Mouse (Mus musculus) hindbrain, embryonic 10.5 days (tissue): ENCODE measurements at regions not wholly inside any gene's neighbourhood (a gene's known extent, or its start where the extent isn't known, plus 50 kb on each side); places are given as distances from the start of the nearest gene placed in this dataset.
"Not testable (repeated sequence)": the region's sequence is repeated elsewhere in the genome, so short reads cannot be mapped to it uniquely, and the experiment has no call there.

ENCODE experiments used
- DNase-seq: peaks from one replicate; pipeline ENCODE4 v3.0.0-alpha.2; 2017; ENCODE audit warnings: low spot score
- H3K27ac ChIP-seq: fragments of 300-500 bp; sonication (generic); 2 replicates; pipeline ENCODE4 v1.5.1; 2016; ENCODE audit warnings: mild to moderate bottlenecking, moderate library complexity
- H3K27me3 ChIP-seq: fragments of 300-500 bp; sonication (generic); 2 replicates; pipeline ENCODE4 v1.6.1; 2016; ENCODE audit warnings: mild to moderate bottlenecking; ENCODE audit not compliant: poor library complexity, insufficient read depth, severe bottlenecking
- H3K36me3 ChIP-seq: fragments of 300-500 bp; sonication (generic); 2 replicates; pipeline ENCODE4 v1.6.1; 2016; ENCODE audit warnings: mild to moderate bottlenecking, moderate library complexity
- H3K4me1 ChIP-seq: fragments of 300-500 bp; sonication (generic); replicated peaks from 2 replicates; pipeline ENCODE4 v1.6.1; 2016; ENCODE audit warnings: mild to moderate bottlenecking
- H3K4me3 ChIP-seq: fragments of 300-500 bp; sonication (generic); 2 replicates; pipeline ENCODE4 v1.5.1; 2016; ENCODE audit warnings: mild to moderate bottlenecking, moderate library complexity
- H3K9me3 ChIP-seq: fragments of 300-500 bp; sonication (generic); 2 replicates; pipeline ENCODE4 v1.6.1; 2016; ENCODE audit warnings: mild to moderate bottlenecking, moderate library complexity
- WGBS: fragments of 180-500 bp; shearing (Covaris S2); methylation state at CpG from one replicate; pipeline ENCODE4 v1.1.7; 2016; 5-methylcytosine and 5-hydroxymethylcytosine counted together

DNA sequence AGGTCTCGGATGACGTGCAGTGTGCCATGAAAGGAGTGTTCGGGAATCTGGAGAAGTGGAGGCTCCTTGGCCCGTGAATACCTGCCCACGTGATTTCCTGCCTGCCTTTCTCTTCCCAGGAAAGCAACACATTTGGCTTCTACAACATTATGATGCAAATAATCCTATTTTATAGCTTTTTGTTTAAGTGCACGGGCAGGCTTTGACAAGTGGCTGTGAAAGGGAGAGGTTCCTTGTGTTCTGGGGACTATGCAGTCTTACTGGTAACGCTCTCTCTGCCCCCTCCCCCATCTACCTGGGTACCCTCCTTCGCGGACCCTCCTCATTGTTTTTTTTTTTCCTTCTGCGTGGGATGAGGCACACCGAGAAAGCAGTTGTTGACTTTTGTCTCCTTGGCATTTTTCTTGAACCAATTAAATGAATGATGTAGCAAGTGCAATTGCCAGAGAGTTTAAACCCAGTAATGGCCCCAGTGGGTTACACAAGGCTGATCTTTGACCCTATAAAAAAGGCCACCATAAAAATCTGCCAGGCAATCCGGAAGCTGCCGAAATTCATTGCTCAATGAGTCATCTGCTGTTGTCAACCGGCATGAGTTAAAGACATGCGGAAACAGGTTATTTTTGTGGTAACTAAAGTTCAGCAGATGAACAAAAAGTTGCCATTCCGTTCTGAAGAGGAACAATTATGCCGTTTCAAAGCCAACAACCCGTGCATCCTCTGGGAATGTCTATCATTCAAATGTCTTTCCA lies 90.7 kb downstream of the Dusp6 start:
- H3K4me3 ChIP-seq, result no peak overlapping the region
- no peak overlapping the region for H3K27ac ChIP-seq
- no peaks in the 10 kb centered on the region for H3K27me3 ChIP-seq
- WGBS, result 57% methylated on average over 18 of the region's 18 CpGs
- DNase-seq, result no peak
- H3K9me3 ChIP-seq, result no peaks in the 10 kb centered on the region
- peaks cover 9% of the 10 kb centered on the region for H3K4me1 ChIP-seq
- no peaks in the 10 kb centered on the region for H3K36me3 ChIP-seq

GRCm38 (mm10) chr10:99354352-99354751 lies 91.3 kb downstream of the Dusp6 start:
- no peak for DNase-seq
- H3K4me1 ChIP-seq, result peaks cover 9% of the 10 kb centered on the region
- H3K36me3 ChIP-seq, result no peaks in the 10 kb centered on the region
- H3K27ac ChIP-seq, result no peak overlapping the region
- H3K27me3 ChIP-seq, result no peaks in the 10 kb centered on the region
- WGBS, result 85% methylated on average over 2 of the region's 2 CpGs
- no peaks in the 10 kb centered on the region for H3K9me3 ChIP-seq
- no peak overlapping the region for H3K4me3 ChIP-seq

GRCm38 (mm10) chr10:99355303-99355702 lies 92.3 kb downstream of the Dusp6 start:
- DNase-seq, result no peak
- Histone ChIP-seq H3K36me3 (no peaks in the 10 kb centered on the region), H3K4me1 (peaks cover 9% of the 10 kb centered on the region), H3K27me3 (no peaks in the 10 kb centered on the region), H3K9me3 (no peaks in the 10 kb centered on the region), H3K4me3 (no peak overlapping the region), H3K27ac (no peak overlapping the region)
- WGBS, result 96% methylated on average over 4 of the region's 4 CpGs

- no peaks in the 10 kb centered on the region for H3K9me3 ChIP-seq
- no peaks in the 10 kb centered on the region for H3K27me3 ChIP-seq
- H3K4me1 ChIP-seq, result peaks cover 9% of the 10 kb centered on the region
- WGBS, result 81% methylated on average over 5 of the region's 5 CpGs
- DNase-seq, result no peak
- H3K36me3 ChIP-seq, result no peaks in the 10 kb centered on the region
- no peak overlapping the region for H3K27ac ChIP-seq
- no peak overlapping the region for H3K4me3 ChIP-seq
Observed at GRCm38 (mm10) chr10:99356221-99356620, 93.2 kb downstream of the Dusp6 start.

DNA sequence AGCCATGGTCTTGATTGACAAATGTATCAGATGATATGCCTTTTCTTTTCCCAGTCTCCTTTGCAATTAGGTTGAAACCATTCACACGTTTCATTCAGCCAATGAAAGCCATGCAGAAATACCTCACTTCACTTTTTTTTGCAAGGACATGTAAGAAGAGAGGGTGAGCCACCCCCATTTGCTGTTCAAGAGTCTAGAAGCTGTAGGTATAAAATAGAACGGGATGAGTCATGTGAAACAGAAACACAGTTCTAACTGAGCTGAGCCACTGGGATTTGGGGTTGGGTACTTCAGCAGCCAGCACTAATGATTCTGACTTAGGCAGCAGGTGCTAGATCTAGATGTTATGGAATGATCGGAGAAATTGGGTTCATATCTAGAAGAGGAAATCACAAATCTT lies 93.9 kb downstream of the Dusp6 start:
- no peaks in the 10 kb centered on the region for H3K9me3 ChIP-seq
- no peaks in the 10 kb centered on the region for H3K27me3 ChIP-seq
- DNase-seq, result no peak
- no peak overlapping the region for H3K4me3 ChIP-seq
- WGBS, result 87% methylated on average over 3 of the region's 3 CpGs
- no peaks in the 10 kb centered on the region for H3K36me3 ChIP-seq
- no peak overlapping the region for H3K27ac ChIP-seq
- H3K4me1 ChIP-seq, result peaks cover 9% of the 10 kb centered on the region

GRCm38 (mm10) chr10:99357347-99357746 lies 94.3 kb downstream of the Dusp6 start:
- Histone ChIP-seq H3K9me3 (no peaks in the 10 kb centered on the region), H3K4me3 (no peak overlapping the region)
- WGBS, result 78% methylated on average over 4 of the region's 4 CpGs

DNA sequence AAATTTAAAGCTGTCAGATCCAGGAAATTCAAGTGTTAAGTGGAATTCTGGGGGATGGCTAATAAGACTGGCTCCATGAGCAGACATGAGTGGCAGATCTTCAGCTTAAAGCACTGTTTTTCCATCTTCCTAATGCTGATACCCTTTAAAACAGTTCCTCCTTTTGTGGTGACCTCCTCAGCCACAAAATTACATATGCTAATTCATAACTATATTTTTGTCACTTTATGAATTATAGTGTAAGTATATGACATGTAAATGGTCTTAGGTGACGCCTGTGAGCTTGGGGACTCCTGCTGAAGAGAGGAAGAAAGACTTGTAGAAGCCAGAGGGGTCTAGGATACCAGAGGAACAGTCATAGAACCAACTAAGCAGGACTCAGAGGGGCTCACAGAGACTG lies 95.2 kb downstream of the Dusp6 start:
- no peak for DNase-seq
- 87% methylated on average over 1 of the region's 1 CpGs for WGBS
- Histone ChIP-seq H3K27me3 (no peaks in the 10 kb centered on the region), H3K4me3 (no peak overlapping the region), H3K4me1 (peaks cover 9% of the 10 kb centered on the region), H3K9me3 (no peaks in the 10 kb centered on the region), H3K27ac (no peak overlapping the region), H3K36me3 (no peaks in the 10 kb centered on the region)

More at GRCm38 (mm10) chr10:99357347-99357746, 94.3 kb downstream of the Dusp6 start:
- Histone ChIP-seq H3K27ac (no peak overlapping the region), H3K36me3 (no peaks in the 10 kb centered on the region), H3K4me1 (peaks cover 9% of the 10 kb centered on the region), H3K27me3 (no peaks in the 10 kb centered on the region)
- no peak for DNase-seq

DNA sequence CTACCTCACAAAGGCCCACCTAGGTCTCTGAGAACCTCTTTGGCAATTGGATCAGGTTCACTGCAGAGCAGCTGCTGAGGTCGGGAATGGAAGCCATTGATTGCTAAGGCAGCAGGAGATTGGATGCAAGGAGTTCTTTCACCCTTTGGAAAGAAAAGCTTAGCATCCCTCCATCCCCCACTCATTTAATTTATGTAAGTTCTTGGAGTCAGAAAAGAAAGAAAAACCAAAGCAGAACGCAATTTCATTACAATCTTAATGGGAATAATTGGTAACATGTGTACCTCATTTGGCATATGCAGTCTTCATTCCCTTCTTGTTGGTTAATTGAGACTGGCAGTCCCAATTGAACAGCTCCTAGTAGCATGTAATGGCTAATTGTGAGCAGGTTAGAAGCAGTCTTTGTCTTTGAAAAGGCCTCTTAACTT lies 96.4 kb downstream of the Dusp6 start:
- no peaks in the 10 kb centered on the region for H3K4me1 ChIP-seq
- no peaks in the 10 kb centered on the region for H3K27me3 ChIP-seq
- no peak overlapping the region for H3K4me3 ChIP-seq
- no peaks in the 10 kb centered on the region for H3K36me3 ChIP-seq
- 46% methylated on average over 2 of the region's 2 CpGs for WGBS
- DNase-seq, result no peak
- H3K9me3 ChIP-seq, result no peaks in the 10 kb centered on the region
- no peak overlapping the region for H3K27ac ChIP-seq

- H3K9me3 ChIP-seq, H3K4me3 ChIP-seq, H3K27ac ChIP-seq, H3K4me1 ChIP-seq, DNase-seq, H3K27me3 ChIP-seq, H3K36me3 ChIP-seq: not testable (repeated sequence)
- WGBS, result 50% methylated on average over 10 of the region's 10 CpGs
Observed at GRCm38 (mm10) chr10:99360601-99361000, 97.6 kb downstream of the Dusp6 start.

DNA sequence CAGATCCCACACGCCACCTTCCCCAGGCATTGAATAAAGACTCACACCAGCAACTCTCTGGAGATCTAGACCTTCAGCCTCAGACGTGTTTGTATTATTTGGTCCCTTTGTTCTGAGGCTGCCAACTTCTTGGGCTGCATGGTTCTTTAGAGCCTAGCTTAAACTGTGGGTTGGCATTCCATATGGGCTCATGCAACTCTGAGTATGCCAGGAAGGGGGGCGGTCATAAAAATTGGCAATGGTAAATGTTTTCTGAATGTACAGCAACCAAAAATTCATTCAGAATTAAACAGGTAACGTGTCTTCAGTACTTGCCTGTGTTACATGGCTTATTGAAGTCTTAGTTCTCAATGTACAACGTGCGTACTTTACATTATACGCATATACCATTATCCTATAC lies 103.1 kb downstream of the Dusp6 start:
- DNase-seq, result no peak
- H3K4me3 ChIP-seq, result no peak overlapping the region
- 89% methylated on average over 7 of the region's 7 CpGs for WGBS
- no peaks in the 10 kb centered on the region for H3K36me3 ChIP-seq
- H3K9me3 ChIP-seq, result no peaks in the 10 kb centered on the region
- 0 out of 2 replicates have a peak, but pooled peaks cover 5% of the 10 kb centered on the region for H3K4me1 ChIP-seq
- H3K27me3 ChIP-seq, result no peaks in the 10 kb centered on the region
- H3K27ac ChIP-seq, result no peak overlapping the region

DNA sequence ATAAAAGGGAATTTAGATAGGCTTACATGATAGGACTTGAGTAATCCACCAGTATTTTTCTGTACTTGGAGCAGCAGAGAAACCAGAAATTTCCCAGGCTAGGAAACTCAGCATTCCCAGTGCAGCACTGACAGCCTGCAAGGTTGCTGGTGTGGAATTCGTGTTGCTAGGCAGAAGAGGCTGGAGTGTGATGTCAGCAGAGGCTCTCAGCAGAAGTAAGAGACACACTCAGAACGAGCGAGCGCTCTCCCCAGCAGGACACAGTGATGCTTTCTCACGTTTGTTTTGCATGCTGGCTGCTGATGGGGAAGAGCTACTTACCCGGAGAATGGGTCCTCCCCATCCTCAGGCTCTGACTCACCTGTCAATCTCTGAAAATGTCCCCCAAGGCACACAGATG lies 104.7 kb downstream of the Dusp6 start:
- no peaks in the 10 kb centered on the region for H3K9me3 ChIP-seq
- H3K4me1 ChIP-seq, result 0 out of 2 replicates have a peak, but pooled peaks cover 5% of the 10 kb centered on the region
- H3K27ac ChIP-seq, result no peak overlapping the region
- H3K4me3 ChIP-seq, result no peak overlapping the region
- H3K36me3 ChIP-seq, result no peaks in the 10 kb centered on the region
- no peaks in the 10 kb centered on the region for H3K27me3 ChIP-seq
- WGBS, result 39% methylated on average over 6 of the region's 6 CpGs
- no peak for DNase-seq

DNA sequence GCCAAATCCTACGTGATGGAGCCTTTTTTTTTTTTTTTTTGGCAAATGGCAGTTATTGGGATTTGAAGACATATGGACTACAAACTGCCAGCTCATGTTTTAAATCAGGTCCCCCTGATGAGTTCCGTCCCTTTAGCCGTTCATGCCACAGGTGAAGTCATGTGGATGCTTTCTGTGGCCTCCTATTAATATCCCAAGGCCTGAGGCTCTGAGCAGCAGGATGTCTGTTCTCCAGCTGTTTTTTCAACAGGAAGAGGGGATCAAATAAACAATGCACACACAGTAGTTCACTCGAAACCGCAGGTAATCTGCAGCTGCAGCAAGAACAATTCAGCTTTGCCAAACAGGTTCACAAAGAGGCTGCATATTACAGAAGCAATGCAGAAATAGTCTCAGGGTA lies 112.1 kb downstream of the Dusp6 start:
- Histone ChIP-seq H3K9me3 (no peaks in the 10 kb centered on the region), H3K4me1 (peaks cover 9% of the 10 kb centered on the region), H3K27ac (no peak overlapping the region), H3K36me3 (no peaks in the 10 kb centered on the region), H3K4me3 (no peak overlapping the region), H3K27me3 (no peaks in the 10 kb centered on the region)
- 63% methylated on average over 5 of the region's 5 CpGs for WGBS
- DNase-seq, result no peak

DNA sequence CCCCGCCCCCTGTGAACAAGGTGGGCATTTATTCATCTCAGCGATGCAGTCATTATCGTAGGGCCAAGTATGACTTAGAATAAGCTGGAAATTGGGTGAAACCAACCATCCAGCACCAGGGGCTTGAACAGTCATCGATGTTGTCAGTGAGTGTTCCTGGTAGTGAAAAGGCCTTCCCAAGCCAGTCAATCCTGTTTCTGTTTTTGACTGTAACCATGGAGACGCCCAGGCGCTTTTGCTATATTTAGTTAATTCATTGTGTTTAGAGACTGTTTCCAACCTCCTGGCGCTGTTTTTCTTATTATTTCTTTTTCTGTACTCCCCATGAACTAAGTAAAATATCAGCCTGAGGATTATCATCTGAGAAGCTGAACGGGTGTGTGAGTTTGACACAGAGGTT lies 113.4 kb downstream of the Dusp6 start:
- Histone ChIP-seq H3K27ac (no peak overlapping the region), H3K9me3 (no peaks in the 10 kb centered on the region), H3K4me1 (peaks cover 9% of the 10 kb centered on the region), H3K36me3 (no peaks in the 10 kb centered on the region), H3K4me3 (no peak overlapping the region), H3K27me3 (no peaks in the 10 kb centered on the region)
- DNase-seq, result no peak
- WGBS, result 79% methylated on average over 8 of the region's 8 CpGs

DNA sequence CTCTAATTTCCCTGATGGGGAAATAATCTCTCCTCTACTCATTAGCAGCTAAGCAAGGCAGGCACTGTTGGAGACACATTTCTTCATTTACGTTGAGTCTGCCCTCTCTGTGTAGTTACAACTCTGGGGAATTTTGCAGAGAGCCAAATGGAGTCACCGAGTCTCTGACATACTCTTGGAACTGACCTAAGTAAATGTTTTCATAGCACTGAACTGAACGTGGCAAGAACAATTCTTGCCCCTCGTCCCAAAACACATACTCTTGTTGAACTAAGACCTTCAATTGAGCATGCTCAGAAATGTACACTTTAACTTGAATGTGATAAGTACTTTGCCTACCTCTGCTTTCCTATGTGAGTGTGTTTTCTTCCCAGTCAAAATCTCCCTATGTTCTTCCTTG lies 114.5 kb downstream of the Dusp6 start:
- H3K4me1 ChIP-seq, result peaks cover 9% of the 10 kb centered on the region
- no peak overlapping the region for H3K27ac ChIP-seq
- DNase-seq, result no peak
- no peaks in the 10 kb centered on the region for H3K27me3 ChIP-seq
- H3K4me3 ChIP-seq, result no peak overlapping the region
- no peaks in the 10 kb centered on the region for H3K9me3 ChIP-seq
- 77% methylated on average over 4 of the region's 4 CpGs for WGBS
- no peaks in the 10 kb centered on the region for H3K36me3 ChIP-seq
